Mouse (Mus musculus) forebrain, embryonic 11.5 days (tissue): ENCODE results near the gene Xpnpep2. TPM values are rescaled to one million over a fixed set of nuclear protein-coding genes. Genes with fewer than 3 reads are reported as not detected.

Source experiments
- ATAC-seq: fragments of 200-750 bp; cut with Nextera tagmentation; replicated peaks from 2 replicates; pipeline ENCODE4 v1.8.0; 2017; ENCODE audit warnings: moderate TSS enrichment; ENCODE audit not compliant: low FRiP score
- DNase-seq: peaks from one replicate; pipeline ENCODE4 v3.0.0-alpha.2; 2017; ENCODE audit warnings: low spot score
- H3K27ac ChIP-seq: fragments of 300-500 bp; sonication (generic); 2 replicates; pipeline ENCODE4 v1.5.1; 2014; ENCODE audit warnings: low read depth, low read length
- H3K27me3 ChIP-seq: fragments of 300-500 bp; sonication (generic); 2 replicates; pipeline ENCODE4 v1.6.1; 2014; ENCODE audit warnings: mild to moderate bottlenecking, low read length, mixed read lengths; ENCODE audit not compliant: control insufficient read depth, insufficient read depth
- H3K36me3 ChIP-seq: fragments of 300-500 bp; sonication (generic); 2 replicates; pipeline ENCODE4 v1.6.1; 2014; ENCODE audit warnings: mild to moderate bottlenecking, low read length, moderate library complexity, mixed read lengths; ENCODE audit not compliant: control insufficient read depth, insufficient read depth
- H3K4me1 ChIP-seq: fragments of 300-500 bp; sonication (generic); replicated peaks from 2 replicates; pipeline ENCODE4 v1.6.1; 2014; ENCODE audit warnings: low read length, mixed read lengths; ENCODE audit not compliant: control insufficient read depth, insufficient read depth
- H3K4me2 ChIP-seq: fragments of 300-500 bp; sonication (generic); 2 replicates; pipeline ENCODE4 v1.6.1; 2014; ENCODE audit warnings: low read depth, mild to moderate bottlenecking, low read length, moderate library complexity, mixed read lengths; ENCODE audit not compliant: severe bottlenecking
- H3K4me3 ChIP-seq: fragments of 300-500 bp; sonication (generic); 2 replicates; pipeline ENCODE4 v1.5.1; 2014; ENCODE audit warnings: low read depth, low read length
- H3K9ac ChIP-seq: fragments of 300-500 bp; sonication (generic); 2 replicates; pipeline ENCODE4 v1.6.1; 2014; ENCODE audit warnings: low read length
- H3K9me3 ChIP-seq: fragments of 300-500 bp; sonication (generic); 2 replicates; pipeline ENCODE4 v1.6.1; 2016; ENCODE audit warnings: low read length, mixed read lengths; ENCODE audit not compliant: control insufficient read depth
- WGBS: fragments of 180-500 bp; shearing (Covaris S2); extraction: QIAGEN DNeasy Blood & Tissue Kit; methylation state at CpG from one replicate; pipeline ENCODE4 v1.1.7; 2014; 5-methylcytosine and 5-hydroxymethylcytosine counted together
- polyA plus RNA-seq: library from polyadenylated mRNA; unstranded; fragments of >200 nt; fragmentation: Nextera tagmentation; extraction: Ambion mirVana; gene quantifications from 2 replicates; pipeline ENCODE4 v1.2.1, GENCODE M21; 2014

Gene Xpnpep2
- polyA plus RNA-seq, 1 experiment from 2014 or later = 1.5 TPM

- H3K27me3 ChIP-seq = no peaks in the 10 kb centered on the region
- no peak overlapping the region for H3K9ac ChIP-seq
- no peak overlapping the region for H3K4me2 ChIP-seq
- DNase-seq = peak; percentile 59
- 27% methylated on average over 1 of the region's 1 CpGs for WGBS
- H3K9me3 ChIP-seq = no peaks in the 10 kb centered on the region
- H3K4me3 ChIP-seq = no peak overlapping the region
- no peaks in the 10 kb centered on the region for H3K4me1 ChIP-seq
- no peak overlapping the region for H3K27ac ChIP-seq
- no peaks in the 10 kb centered on the region for H3K36me3 ChIP-seq
- peak; percentile 89 for ATAC-seq
Observed at GRCm38 (mm10) chrX:48170368-48170767, 61.8 kb downstream of the Xpnpep2 start.

GRCm38 (mm10) chrX:48181844-48182243, 73.3 kb downstream of the Xpnpep2 start:
- Histone ChIP-seq H3K4me2 (no peak overlapping the region), H3K9ac (no peak overlapping the region), H3K4me3 (no peak overlapping the region), H3K4me1 (no peaks in the 10 kb centered on the region), H3K27me3 (no peaks in the 10 kb centered on the region), H3K36me3 (no peaks in the 10 kb centered on the region), H3K27ac (no peak overlapping the region), H3K9me3 (no peaks in the 10 kb centered on the region)
- ATAC-seq (no peak), DNase-seq (no peak)
- 88% methylated on average over 6 of the region's 6 CpGs for WGBS

- 80% methylated on average over 3 of the region's 3 CpGs for WGBS
- no peak overlapping the region for H3K4me2 ChIP-seq
- DNase-seq = no peak
- ATAC-seq = no peak
- H3K9me3 ChIP-seq = no peaks in the 10 kb centered on the region
- H3K27me3 ChIP-seq = no peaks in the 10 kb centered on the region
- no peak overlapping the region for H3K4me3 ChIP-seq
- H3K9ac ChIP-seq = no peak overlapping the region
- no peaks in the 10 kb centered on the region for H3K4me1 ChIP-seq
- no peak overlapping the region for H3K27ac ChIP-seq
- no peaks in the 10 kb centered on the region for H3K36me3 ChIP-seq
Observed at GRCm38 (mm10) chrX:48184703-48185102, 76.2 kb downstream of the Xpnpep2 start.

Other genes starting within 250 kb of the Xpnpep2 start
- 23.3 and 26.3 TPM in 2 replicates for gene Smarca1, start 215.8 kb upstream of the Xpnpep2 start, polyA plus RNA-seq
- 23.5 and 26.0 TPM in 2 replicates for gene Ocrl, start 196.3 kb upstream of the Xpnpep2 start, polyA plus RNA-seq
- 3.8 and 4.0 TPM in 2 replicates for gene Apln, start 73.9 kb upstream of the Xpnpep2 start, polyA plus RNA-seq
- 0.67 and 0.80 TPM in 2 replicates for gene Sash3, start 37.7 kb downstream of the Xpnpep2 start, polyA plus RNA-seq
- gene Zdhhc9, start 100.2 kb downstream of the Xpnpep2 start, polyA plus RNA-seq = 4.0 and 4.2 TPM in 2 replicates
- 25.7 and 25.9 TPM in 2 replicates for gene Utp14a, start 148.1 kb downstream of the Xpnpep2 start, polyA plus RNA-seq
- gene Bcorl1, start 232.6 kb downstream of the Xpnpep2 start, polyA plus RNA-seq = 7.9 and 8.1 TPM in 2 replicates